ENCODE assay signal across 11 mouse cellular contexts in the genomic region with DNA sequence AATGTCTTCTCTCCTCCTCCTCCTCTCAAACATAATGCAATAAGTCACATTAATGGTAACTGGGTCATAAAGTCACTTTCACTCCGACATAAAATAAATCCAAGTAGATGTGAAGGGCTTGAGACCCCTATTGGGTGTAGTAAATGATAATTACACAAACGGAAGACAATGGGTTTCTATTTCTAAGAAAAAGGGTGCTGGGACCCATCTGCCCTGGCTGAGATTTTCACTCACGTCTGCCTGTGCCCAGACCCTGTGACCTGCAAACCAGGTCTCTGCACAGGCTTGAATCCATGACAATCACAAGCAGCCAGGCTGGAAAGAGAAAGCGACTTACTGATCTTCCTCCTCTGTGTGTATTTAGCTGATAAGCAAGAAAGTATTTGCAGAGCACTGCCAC. TPM values are rescaled to one million over a fixed set of nuclear protein-coding genes. Genes with fewer than 3 reads are reported as not detected.
DNase-seq lines count a peak whose midpoint lies in the region; ATAC-seq lines count a peak whose summit lies in the region.
"Had no signal": no experiment of that assay in that cellular context is flagged by ENCODE, and none has a peak within 500 bp of the region (broad histone marks: within the 10 kb centered on the region; RNA-seq: fewer than 3 reads in every experiment).

No protein-coding gene starts in this region.

- WGBS in neural tube, embryonic 11.5 days, result 42% methylated on average over 4 of the region's 4 CpGs
- 57% methylated on average over 4 of the region's 4 CpGs for WGBS in hindbrain, embryonic 12.5 days
- WGBS in midbrain, embryonic 15.5 days, result 52% methylated on average over 4 of the region's 4 CpGs

- no peak for ATAC-seq in neural tube, embryonic 11.5 days (ENCODE audit: insufficient read depth, low FRiP score, low TSS enrichment)
- no peak for ATAC-seq in hindbrain, embryonic 12.5 days (ENCODE audit: low FRiP score)
- ATAC-seq in midbrain, embryonic 15.5 days (replicated peaks), result no peak

- H3K27ac ChIP-seq in neural tube, embryonic 11.5 days (ENCODE audit: low read depth, low read length), result peak overlapping the region; percentile 50; the same call in 1 of the 2 replicates
- H3K27ac ChIP-seq in hindbrain, embryonic 12.5 days, result 0 out of 2 replicates have a peak overlapping the region, but pooled peaks have one; percentile 72
- H3K27ac ChIP-seq in midbrain, embryonic 15.5 days, result peak overlapping the region; percentile 81
- H3K27ac ChIP-seq: macrophage had no signal

- peak overlapping the region; percentile 96; the same call in 1 of the 2 replicates for H3K4me2 ChIP-seq in neural tube, embryonic 11.5 days (ENCODE audit: low read depth)
- peak overlapping the region; percentile 89 for H3K4me2 ChIP-seq in hindbrain, embryonic 12.5 days (replicated peaks)
- H3K4me2 ChIP-seq in midbrain, embryonic 15.5 days, result peak overlapping the region; percentile 93

- peaks cover 12% of the 10 kb centered on the region for H3K27me3 ChIP-seq in neural tube, embryonic 11.5 days (ENCODE audit: control insufficient read depth, insufficient read depth, low read length)
- H3K27me3 ChIP-seq in hindbrain, embryonic 12.5 days, result peaks cover 22% of the 10 kb centered on the region
- H3K27me3 ChIP-seq in midbrain, embryonic 15.5 days (replicated peaks), result no peaks in the 10 kb centered on the region

- peaks cover 4% of the 10 kb centered on the region; the same call in 1 of the 2 replicates for H3K4me1 ChIP-seq in neural tube, embryonic 11.5 days (ENCODE audit: control insufficient read depth, insufficient read depth, low read length)
- peaks cover 35% of the 10 kb centered on the region for H3K4me1 ChIP-seq in hindbrain, embryonic 12.5 days
- H3K4me1 ChIP-seq in midbrain, embryonic 15.5 days, result peaks cover 44% of the 10 kb centered on the region

- no peaks in the 10 kb centered on the region for H3K36me3 ChIP-seq in neural tube, embryonic 11.5 days (ENCODE audit: control insufficient read depth, insufficient read depth, low read length)
- H3K36me3 ChIP-seq in hindbrain, embryonic 12.5 days, result no peaks in the 10 kb centered on the region
- no peaks in the 10 kb centered on the region for H3K36me3 ChIP-seq in midbrain, embryonic 15.5 days (replicated peaks)

- no peak overlapping the region for H3K9ac ChIP-seq in neural tube, embryonic 11.5 days (ENCODE audit: low read length)
- no peak overlapping the region for H3K9ac ChIP-seq in hindbrain, embryonic 12.5 days
- H3K9ac ChIP-seq in midbrain, embryonic 15.5 days, result no peak overlapping the region

- no peaks in the 10 kb centered on the region for H3K9me3 ChIP-seq in neural tube, embryonic 11.5 days (ENCODE audit: control insufficient read depth, low read length)
- H3K9me3 ChIP-seq in hindbrain, embryonic 12.5 days (replicated peaks), result no peaks in the 10 kb centered on the region
- no peaks in the 10 kb centered on the region for H3K9me3 ChIP-seq in midbrain, embryonic 15.5 days

- no peak for DNase-seq in neural tube, embryonic 11.5 days (ENCODE audit: low spot score)
- DNase-seq in neural tube, embryonic 10.5 days (ENCODE audit: extremely low spot score, low spot score), result no peak
- DNase-seq in adrenal gland, postnatal 10 days, result no peak
- no peak for DNase-seq in kidney, adult 9 months
- DNase-seq in cerebellum, postnatal 25 days, result no peak

- H3K4me3 ChIP-seq in neural tube, embryonic 11.5 days (ENCODE audit: low read depth, low read length), result no peak overlapping the region
- H3K4me3 ChIP-seq in hindbrain, embryonic 12.5 days, result no peak overlapping the region
- H3K4me3 ChIP-seq in midbrain, embryonic 15.5 days, result peak overlapping the region; percentile 88; the same call in 1 of the 2 replicates

RNA-seq across cellular contexts. Expression of a gene that starts 4.3 kb away (rescaled TPM):
- 4.9 and 6.1 TPM in 2 replicates for polyA plus RNA-seq in neural tube, embryonic 11.5 days (2014; fragmentation: Nextera tagmentation; extraction: Ambion mirVana)
- polyA plus RNA-seq in hindbrain, embryonic 12.5 days (2016; fragmentation: Nextera tagmentation; extraction: Ambion mirVana), result 5.9 and 6.4 TPM in 2 replicates
- 15.3 and 15.8 TPM in 2 replicates for polyA plus RNA-seq in midbrain, embryonic 15.5 days (2015; fragmentation: Nextera tagmentation; extraction: Ambion mirVana)
- total RNA-seq in adrenal gland, postnatal 10 days (2021), result 1 to 10 TPM; 4.4 to 6.8 TPM
- total RNA-seq: liver, adult 2 months had no signal
- polyA plus RNA-seq: activated CD4-positive, CD25-positive, alpha-beta regulatory T cell, adult 4 months; inflammation-experienced regulatory T-cells, adult 6 months; liver, adult 2 months had no signal
